Mouse (Mus musculus) T-helper 1 cell (primary cell): ENCODE measurements around the gene Agpat1.

Source experiments
- in situ Hi-C: fragments of 300-600 bp; cut with MboI, MseI; formaldehyde crosslinking; loops from one replicate; pipeline ENCODE4 v1.15.1; 2025; ENCODE audit warnings: high pct_unique_total_duplicates

Gene Agpat1

DNA sequence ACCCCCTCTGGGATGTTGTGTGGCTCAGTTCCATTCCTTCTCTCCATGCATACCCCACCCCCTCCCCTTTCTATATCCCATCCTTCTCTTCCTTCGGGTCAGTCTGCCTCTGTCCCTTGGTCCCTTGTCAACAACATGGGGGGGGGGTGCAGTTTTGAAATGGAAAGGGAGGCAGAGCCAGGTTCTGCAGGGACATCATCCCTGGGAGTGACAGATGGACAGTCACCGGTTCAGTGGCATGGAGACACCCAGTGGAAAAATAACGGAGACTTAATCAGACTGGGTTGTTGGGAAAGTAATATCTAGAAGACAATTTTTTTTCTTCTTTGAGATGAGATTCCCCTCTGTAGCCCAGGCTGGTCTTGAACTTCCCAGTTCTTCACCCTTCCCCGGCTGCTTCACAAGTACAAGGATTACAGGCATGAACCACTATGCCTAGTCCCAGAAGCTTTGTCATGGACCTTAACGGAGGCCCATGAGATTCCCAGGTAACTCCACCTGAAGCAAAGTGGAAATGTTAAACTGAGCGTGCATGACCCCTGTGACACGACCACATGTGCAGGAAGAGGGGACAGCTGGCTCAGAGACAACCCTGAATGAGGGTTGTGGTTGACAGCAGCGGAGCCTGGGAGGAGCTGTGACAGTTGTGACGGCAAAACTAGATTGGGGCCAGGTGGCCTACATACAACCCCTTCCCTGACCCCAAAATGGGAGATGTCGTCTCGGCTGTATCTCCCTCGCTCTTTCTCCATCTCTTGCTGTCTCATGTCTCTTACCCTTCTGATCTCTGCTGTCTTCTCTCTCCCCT lies 25.9 kb downstream of the Agpat1 start:
- in situ Hi-C loops, result loop anchor here (10.0 to 25.0 kb wide), 2 partner anchors 305 to 482 kb away; partner anchors contain the start of genes Csnk2b, Gpank1, Ly6g5b and Ly6g5c

DNA sequence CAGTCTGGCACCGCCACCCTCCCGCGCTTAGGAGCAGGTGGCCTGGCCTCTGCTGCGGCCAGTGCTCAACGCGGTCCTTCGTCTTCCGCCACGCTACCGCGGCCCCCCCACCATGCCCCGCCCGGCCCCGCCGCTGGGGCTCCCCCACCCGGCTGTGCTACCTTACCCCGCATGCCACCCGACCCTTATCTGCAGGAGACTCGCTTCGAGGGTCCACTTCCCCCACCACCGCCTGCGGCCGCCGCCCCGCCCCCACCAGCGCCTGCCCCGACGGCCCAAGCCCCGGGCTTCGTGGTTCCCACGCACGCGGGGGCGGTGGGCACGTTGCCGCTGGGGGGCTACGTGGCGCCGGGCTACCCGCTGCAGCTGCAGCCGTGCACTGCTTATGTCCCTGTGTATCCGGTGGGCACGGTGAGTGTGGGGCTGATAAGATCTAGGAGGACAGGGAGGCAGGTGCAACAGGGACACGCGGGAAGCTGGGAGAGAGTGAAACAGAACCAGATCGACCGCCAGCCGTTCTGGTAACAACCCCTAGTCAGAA lies 26.8 kb downstream of the Agpat1 start:
- in situ Hi-C loops, result loop anchor here (10.0 to 25.0 kb wide), 2 partner anchors 304 to 481 kb away; partner anchors contain the start of genes Csnk2b, Gpank1, Ly6g5b and Ly6g5c

DNA sequence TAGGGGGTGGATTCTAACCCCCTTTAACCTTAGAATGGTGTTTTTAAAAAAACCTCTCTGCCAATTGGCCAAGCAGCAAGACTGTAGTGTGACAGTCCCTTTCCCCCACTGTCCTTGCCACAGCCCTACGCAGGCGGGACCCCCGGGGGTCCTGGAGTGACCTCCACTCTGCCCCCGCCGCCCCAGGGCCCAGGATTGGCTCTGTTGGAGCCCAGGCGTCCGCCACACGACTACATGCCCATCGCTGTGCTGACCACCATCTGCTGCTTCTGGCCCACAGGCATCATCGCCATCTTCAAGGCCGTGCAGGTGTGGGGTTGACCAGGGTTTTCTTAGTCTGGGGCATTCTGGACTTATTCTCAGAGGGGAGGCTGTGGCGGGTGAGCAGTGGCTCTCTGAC lies 27.6 kb downstream of the Agpat1 start:
- in situ Hi-C loops, result loop anchor here (10.0 to 25.0 kb wide), 2 partner anchors 303 to 481 kb away; partner anchors contain the start of genes Csnk2b, Gpank1, Ly6g5b and Ly6g5c

DNA sequence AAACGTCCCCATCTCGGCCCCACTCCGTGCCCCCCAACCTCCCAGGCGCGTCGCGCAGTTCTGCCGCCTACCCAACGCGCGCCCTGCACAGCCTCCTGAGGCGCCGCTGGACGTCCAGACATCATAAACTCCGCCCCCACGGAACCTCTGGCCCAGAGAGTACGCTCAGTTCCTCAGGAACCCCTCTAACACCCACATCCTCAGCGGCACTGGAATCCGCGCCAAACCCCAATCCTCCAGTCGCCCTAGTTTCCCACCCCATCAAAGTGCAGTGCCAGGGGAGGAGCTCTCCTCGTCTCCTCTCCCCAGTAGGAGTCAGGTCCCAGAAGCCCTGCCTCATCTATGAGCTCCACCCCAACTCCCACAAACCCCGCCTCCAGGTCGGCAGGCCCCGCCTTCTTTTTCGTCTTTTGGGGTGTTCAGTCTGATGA lies 28.2 kb downstream of the Agpat1 start:
- in situ Hi-C loops, result loop anchor here (10.0 to 25.0 kb wide), 2 partner anchors 303 to 480 kb away; partner anchors contain the start of genes Csnk2b, Gpank1, Ly6g5b and Ly6g5c

DNA sequence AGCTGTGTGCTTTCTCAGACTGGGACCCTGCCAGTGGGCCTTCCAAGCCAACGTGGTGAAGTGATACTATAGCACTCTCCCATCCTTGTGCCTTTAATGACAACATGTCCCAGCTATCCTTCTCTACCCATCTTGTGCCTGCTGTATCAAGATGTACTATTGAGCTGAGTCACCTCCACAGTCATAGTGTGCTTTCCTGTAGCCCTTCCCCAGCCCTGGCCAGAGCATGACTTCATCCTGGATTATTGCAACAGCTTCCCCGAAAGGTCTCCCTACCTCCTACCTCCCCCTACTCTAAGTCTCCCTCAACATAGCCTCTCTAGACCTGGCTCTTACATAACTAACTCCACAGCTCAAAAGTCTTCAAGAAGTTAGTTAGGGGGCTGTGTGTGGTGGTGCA lies 31.6 kb downstream of the Agpat1 start:
- in situ Hi-C loops, result loop anchor here (10.0 to 25.0 kb wide), 2 partner anchors 299 to 477 kb away; partner anchors contain the start of genes Csnk2b, Gpank1, Ly6g5b and Ly6g5c

DNA sequence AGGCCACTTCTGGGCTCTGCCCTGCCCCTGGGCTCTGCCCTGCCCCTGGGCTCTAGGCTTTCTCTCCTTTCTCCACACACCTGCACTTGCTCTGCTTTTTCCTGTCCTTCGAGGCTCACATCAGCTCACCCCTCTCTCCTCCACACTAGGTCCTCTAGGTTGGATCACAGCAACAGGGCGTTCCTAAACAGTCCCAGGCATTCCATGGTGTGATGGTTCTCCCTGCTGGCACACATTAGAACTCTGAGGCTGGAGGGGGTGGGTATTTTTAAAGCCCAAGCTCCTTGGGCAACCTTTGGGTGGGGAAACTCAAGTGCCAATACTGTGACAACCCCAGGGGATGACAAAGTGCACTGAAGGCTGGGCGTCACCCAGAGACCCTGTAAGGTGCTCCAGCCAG lies 33.4 kb downstream of the Agpat1 start:
- in situ Hi-C loops, result loop anchor here (10.0 to 25.0 kb wide), 2 partner anchors 297 to 475 kb away; partner anchors contain the start of genes Csnk2b, Gpank1, Ly6g5b and Ly6g5c

DNA sequence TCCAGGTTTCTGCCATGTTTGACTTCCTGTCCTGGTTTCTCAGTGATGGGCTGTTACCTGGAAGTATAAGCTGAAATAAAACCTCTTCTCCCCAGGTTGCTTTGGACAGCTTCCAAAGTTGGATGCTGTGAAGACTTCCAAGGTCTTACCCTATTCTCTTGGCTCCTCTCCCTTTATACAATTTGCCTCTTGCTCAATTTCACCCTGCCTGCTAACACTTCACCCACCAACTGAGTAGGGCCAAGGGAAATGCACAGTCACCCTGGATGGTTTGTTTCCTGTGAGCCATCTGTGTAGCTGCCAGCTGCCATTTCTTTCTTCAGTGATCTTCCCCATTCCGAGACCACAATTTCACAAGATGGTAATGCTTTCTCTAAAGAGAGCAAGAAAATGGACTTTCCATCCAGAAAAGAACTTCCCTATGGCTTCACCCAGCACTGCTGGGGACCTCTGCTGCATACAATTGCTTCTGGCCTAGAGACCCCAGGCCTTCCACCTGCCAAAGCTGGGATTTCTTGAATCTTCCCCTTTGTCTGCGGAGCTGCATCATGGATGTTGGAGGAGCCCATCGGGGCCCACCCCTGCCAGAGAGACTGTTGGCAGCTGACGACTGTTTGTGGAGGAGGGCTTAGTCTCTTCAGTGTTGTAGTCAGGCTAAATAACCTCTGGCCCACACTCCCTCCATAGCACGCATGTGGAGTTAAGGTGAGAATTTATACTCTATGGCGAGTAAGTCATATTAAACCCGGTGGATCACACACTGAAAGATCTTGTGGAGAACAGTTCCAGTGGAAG lies 35.6 kb downstream of the Agpat1 start:
- in situ Hi-C loops, result loop anchor here (10.0 to 25.0 kb wide), 2 partner anchors 295 to 473 kb away; partner anchors contain the start of genes Csnk2b, Gpank1, Ly6g5b and Ly6g5c

DNA sequence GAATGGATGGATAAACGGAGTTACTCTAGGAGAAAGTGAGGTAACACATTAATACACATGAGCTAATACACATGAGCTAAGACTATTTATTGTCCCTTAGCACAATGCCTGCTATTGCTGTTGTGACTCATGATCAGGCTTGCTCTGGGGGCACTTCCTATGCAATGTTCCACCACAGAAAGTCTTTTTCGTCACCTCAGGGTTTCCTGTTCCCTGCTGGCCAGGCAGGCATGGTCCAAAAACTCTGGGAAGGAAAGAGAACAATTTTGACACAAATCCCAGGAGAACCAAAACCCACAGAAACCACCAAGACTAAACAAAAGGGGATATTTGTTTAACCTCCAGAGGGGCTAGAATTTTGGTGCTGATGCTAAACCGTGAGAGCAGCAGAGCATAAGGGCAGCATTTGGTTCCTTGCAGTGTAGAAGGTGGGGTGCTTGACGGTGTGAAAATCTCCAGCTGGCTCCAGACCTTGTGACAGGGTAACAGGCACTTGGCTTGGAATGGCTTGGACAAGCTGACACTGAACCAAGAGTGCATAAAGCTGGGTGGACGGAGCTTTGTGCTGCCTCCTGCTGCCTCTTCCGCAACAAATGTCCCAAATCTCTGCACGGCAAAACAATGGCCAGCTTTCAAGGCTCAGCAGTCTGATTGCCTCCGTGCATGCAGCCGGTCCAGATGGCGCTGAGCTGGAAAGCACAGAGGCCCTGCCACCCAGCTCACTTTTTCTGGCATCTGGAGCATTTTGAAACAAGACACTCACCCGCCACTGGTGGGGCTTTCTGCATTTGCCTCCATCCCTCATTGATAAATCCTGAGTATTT lies 36.9 kb downstream of the Agpat1 start:
- in situ Hi-C loops, result loop anchor here (25.0 kb wide), 1 partner anchor 471 kb away; the partner anchor contains the start of genes Csnk2b, Gpank1, Ly6g5b and Ly6g5c

DNA sequence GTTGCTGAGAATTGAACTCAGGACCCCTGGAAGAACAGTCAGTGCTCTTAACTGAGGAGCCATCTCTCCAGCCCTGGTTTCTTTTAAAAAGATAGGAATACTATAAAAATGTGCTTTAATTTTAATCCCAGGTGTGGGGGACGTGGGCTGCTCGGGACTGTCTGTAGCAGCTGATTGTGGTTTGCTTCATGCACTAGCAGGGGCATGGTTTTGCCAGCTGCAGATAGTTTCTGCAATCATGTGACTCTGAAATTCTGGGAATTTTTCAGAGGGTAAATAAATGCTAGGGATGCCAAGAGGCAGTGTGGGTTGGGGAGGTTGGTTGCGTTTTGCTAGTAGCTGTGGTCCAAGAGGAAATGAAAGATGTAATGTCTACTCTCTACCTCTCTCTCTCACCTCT lies 37.9 kb downstream of the Agpat1 start:
- in situ Hi-C loops, result loop anchor here (25.0 kb wide), 1 partner anchor 470 kb away; the partner anchor contains the start of genes Csnk2b, Gpank1, Ly6g5b and Ly6g5c

DNA sequence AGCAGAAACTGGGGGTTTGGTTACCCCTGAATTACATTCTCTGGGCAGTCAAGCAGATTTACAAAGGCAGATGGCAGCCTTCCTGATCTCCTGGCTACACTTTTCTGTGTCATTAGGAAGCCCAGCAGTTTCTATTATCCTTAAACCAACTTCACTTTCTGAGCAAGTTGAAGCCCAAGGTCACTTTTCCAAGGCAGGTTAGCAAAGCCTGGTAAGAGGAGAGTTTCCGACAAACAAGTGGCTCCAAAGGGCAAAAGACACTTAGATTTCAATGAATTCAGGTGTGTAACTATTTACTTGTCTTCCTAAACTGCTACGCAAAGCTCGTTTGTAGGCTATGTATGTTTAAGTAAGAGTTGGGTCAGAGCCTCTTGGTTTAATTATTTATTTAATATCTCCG lies 39.3 kb downstream of the Agpat1 start:
- in situ Hi-C loops, result loop anchor here (25.0 kb wide), 1 partner anchor 469 kb away; the partner anchor contains the start of genes Csnk2b, Gpank1, Ly6g5b and Ly6g5c

DNA sequence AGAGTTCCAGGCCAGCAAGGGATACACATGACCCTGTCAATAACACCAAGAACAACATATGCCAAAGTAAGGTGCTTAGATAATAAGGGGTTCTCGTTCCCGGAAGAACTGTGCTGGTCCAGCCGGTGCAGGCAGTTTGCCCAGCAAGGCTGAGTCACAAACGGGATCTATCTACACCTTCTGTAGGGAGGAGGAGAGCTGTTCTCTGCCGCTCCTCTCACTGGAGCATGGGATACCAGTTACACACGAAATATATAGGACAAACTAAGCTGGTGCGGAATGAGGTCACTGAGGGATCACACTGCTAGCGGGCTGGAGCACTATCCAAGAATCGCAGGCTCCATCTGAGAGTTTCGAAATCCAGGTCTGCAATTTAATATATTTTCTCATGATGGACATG lies 39.9 kb downstream of the Agpat1 start:
- in situ Hi-C loops, result loop anchor here (25.0 kb wide), 1 partner anchor 468 kb away; the partner anchor contains the start of genes Csnk2b, Gpank1, Ly6g5b and Ly6g5c

DNA sequence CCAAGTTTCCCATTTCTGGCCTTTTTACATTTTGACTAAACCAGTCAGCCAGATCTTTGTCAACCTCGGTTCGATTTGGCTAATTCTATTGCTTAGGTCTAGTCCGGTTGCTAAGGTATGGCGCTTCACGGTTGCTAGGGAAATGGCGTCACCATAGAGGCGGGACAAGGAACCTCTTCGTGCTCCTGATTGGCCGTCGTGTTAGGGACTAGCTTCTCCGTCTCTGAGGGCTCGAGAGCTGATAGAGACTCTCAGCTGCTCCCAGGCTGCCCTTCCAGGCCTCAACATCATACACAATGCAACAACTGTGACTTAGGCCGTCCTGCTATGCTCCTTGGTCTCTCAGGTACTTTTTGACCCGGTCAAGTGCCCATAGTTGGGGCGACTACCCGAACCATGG lies 40.5 kb downstream of the Agpat1 start, which contains the start of gene Fkbpl:
Fkbpl (plus strand) TSS at position 157 of the 400 bp plus-strand sequence.
- in situ Hi-C loops, result loop anchor here (25.0 kb wide), 1 partner anchor 468 kb away; the partner anchor contains the start of genes Csnk2b, Gpank1, Ly6g5b and Ly6g5c

DNA sequence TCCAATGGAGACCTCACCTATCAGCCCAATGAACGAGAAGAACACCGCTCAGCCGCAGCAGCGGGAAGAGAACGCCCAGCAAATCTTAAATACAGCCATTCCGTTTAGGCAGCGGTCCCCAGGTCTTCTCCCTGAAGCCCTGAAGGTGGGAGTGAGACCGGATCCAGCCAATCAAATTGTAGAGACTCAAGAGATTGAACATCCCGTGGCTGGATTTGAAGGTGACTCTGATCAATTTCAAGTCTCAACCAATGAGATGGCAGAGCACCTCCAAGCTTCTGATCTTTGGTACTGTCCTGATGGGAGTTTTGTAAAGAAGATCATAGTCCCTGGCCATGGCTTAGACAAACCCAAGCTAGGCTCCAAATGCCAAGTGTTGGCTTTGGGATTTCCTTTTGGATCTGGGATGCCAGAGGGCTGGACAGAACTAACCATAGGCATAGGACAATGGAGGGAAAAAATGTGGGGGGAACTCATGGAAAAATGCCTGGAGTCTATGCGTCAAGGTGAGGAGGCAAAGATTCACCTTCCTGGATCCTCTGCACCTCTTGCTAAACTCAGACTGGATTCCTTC lies 41.3 kb downstream of the Agpat1 start:
- in situ Hi-C loops, result loop anchor here (25.0 kb wide), 1 partner anchor 467 kb away; the partner anchor contains the start of genes Csnk2b, Gpank1, Ly6g5b and Ly6g5c

DNA sequence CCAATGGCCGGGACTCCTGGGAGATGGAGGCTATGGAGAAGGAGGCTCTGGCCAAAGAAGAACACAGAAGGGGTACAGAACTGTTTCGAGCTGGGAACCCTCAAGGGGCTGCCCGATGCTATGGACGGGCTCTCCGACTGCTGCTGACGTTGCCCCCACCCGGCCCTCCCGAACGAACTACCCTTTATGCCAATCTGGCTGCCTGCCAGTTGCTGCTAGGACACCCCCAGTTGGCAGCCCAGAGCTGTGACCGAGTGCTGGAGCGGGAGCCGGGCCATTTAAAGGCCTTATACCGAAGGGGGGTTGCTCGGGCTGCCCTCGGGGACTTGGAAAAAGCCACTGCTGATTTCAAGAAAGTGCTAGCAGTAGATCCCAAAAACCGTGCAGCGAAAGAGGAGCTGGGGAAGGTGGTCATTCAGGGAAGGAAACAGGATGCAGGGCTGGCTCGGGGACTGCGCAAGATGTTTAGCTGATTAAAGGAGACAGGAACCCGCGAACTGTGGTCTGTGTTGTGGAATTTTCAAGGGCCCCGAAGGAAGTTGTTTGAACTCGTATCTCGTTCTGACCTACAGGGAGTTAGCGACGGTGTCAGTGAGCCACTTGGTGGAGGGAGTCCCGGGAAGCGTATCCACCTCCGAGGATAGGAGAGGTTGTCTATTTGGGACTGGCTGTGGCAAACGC lies 41.9 kb downstream of the Agpat1 start:
- in situ Hi-C loops, result loop anchor here (25.0 kb wide), 1 partner anchor 466 kb away; the partner anchor contains the start of genes Csnk2b, Gpank1, Ly6g5b and Ly6g5c

DNA sequence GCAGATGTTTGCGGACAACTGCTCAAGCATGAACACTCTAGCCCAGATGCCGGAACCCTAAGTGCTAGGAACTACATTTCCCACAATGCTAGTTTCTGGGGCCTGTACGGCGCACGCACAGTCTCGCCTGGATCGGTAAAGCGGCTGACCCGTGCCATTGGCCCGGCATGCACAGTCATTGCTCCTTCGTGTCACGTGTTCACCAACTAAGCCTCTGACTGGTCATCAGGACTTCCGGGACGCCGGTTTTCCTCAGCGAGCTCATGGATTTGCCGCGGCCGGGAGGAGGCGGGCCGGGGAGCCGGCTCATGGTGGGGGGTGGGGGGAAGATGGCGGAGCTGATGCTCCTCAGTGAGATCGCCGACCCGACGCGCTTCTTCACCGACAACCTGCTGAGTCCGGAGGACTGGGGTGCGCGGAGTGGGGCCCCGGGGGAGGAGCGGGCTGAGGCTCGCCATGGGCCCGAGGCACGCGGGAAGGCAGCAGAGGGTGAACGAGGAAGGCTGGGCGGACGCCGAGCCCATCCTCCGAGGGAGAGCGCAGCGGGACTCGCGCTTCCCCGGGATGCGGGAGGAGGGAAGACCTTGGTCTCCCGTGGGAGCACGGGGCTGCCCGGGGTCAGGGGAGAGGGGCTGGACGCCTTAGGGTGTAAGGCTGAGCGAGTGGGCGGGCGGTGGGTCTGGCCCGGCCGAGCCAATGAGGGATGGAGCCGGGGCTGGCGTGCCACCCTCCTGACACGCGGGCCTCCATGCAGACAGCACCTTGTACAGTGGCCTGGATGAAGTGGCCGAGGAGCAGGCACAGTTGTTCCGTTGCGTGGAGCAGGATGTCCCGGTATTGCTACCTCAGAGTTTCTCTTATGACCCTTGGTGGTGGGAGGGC lies 43.1 kb downstream of the Agpat1 start, which contains the start of gene Atf6b:
Atf6b (plus strand) TSS at position 241 of the 882 bp plus-strand sequence.
- in situ Hi-C loops, result loop anchor here (25.0 kb wide), 1 partner anchor 465 kb away; the partner anchor contains the start of genes Csnk2b, Gpank1, Ly6g5b and Ly6g5c

DNA sequence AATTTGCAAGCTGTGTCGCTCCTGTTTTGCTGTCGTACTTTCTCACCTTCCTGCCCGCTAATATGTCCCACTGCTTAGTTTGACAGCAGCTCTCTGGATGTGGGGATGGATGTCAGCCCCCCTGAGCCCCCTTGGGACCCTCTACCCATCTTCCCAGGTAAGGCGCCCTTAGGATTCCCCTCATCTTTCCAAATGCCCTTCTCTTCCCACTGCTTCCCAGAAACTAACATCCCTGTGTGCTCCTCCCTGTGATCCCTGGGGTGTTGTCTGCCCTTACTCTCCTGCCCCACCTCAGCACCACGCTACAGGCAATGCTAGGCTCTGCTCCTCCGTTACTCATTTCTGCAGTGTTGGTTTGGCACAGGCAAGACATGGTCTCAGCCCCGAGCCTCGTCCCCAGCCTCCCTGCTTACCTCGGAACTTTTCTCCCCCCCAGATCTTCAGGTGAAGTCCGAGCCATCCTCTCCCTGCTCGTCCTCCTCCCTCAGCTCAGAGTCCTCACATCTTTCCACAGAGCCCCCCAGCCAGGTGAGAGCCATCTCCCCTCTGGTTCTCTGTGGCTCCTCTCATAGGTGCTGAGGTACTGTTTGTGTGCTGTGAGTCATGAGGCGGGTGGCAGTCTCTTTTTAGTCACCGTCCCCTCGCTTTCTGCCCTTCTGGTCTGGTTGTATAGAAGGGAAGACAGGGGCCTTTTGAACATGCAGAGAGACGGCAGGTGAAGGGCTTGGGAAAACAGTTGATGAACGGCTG lies 44.3 kb downstream of the Agpat1 start:
- in situ Hi-C loops, result loop anchor here (25.0 kb wide), 1 partner anchor 464 kb away; the partner anchor contains the start of genes Csnk2b, Gpank1, Ly6g5b and Ly6g5c
